Mouse (Mus musculus) limb, embryonic 14.5 days (tissue): ENCODE measurements around the gene Gipc2. TPM values are rescaled to one million over a fixed set of nuclear protein-coding genes. Genes with fewer than 3 reads are reported as not detected.

Source experiments
- ATAC-seq: fragments of 200-750 bp; cut with Nextera tagmentation; 2 replicates; pipeline ENCODE4 v1.8.0; 2017; ENCODE audit warnings: low read depth, moderate number of reproducible peaks, moderate TSS enrichment; ENCODE audit not compliant: low FRiP score
- DNase-seq: peaks from one replicate; pipeline ENCODE4 v3.0.0-alpha.2; 2015; ENCODE audit warnings: low spot score
- H3K27ac ChIP-seq: fragments of 300-500 bp; sonication (generic); replicated peaks from 2 replicates; pipeline ENCODE4 v1.5.1; 2014; ENCODE audit warnings: low read depth, mild to moderate bottlenecking, low read length, moderate library complexity, mixed read lengths
- H3K27me3 ChIP-seq: fragments of 300-500 bp; sonication (generic); 2 replicates; pipeline ENCODE4 v1.6.1; 2014; ENCODE audit warnings: low read length, mixed read lengths; ENCODE audit not compliant: control insufficient read depth, insufficient read depth
- H3K36me3 ChIP-seq: fragments of 300-500 bp; sonication (generic); 2 replicates; pipeline ENCODE4 v1.6.1; 2014; ENCODE audit warnings: mild to moderate bottlenecking, low read length, moderate library complexity, mixed read lengths; ENCODE audit not compliant: control insufficient read depth, insufficient read depth
- H3K4me1 ChIP-seq: fragments of 300-500 bp; sonication (generic); 2 replicates; pipeline ENCODE4 v1.6.1; 2014; ENCODE audit warnings: antibody characterized with exemption, low read length, mixed read lengths; ENCODE audit not compliant: control insufficient read depth, insufficient read depth
- H3K4me2 ChIP-seq: fragments of 300-500 bp; sonication (generic); replicated peaks from 2 replicates; pipeline ENCODE4 v1.6.1; 2014; ENCODE audit warnings: low read depth, mild to moderate bottlenecking, low read length, moderate library complexity; ENCODE audit not compliant: severe bottlenecking
- H3K4me3 ChIP-seq: fragments of 300-500 bp; sonication (generic); replicated peaks from 2 replicates; pipeline ENCODE4 v1.5.1; 2014; ENCODE audit warnings: low read length
- H3K9ac ChIP-seq: fragments of 300-500 bp; sonication (generic); 2 replicates; pipeline ENCODE4 v1.6.1; 2014; ENCODE audit warnings: mild to moderate bottlenecking, low read depth, low read length, moderate library complexity; ENCODE audit not compliant: severe bottlenecking
- H3K9me3 ChIP-seq: fragments of 300-500 bp; sonication (generic); 2 replicates; pipeline ENCODE4 v1.6.1; 2016; ENCODE audit warnings: low read length; ENCODE audit not compliant: control insufficient read depth
- POLR2A ChIP-seq: fragments of 200-500 bp; IDR thresholded peaks from 2 replicates; pipeline ENCODE4 v1.8.0; 2012; ENCODE audit warnings: inconsistent platforms, mild to moderate bottlenecking, moderate library complexity, borderline replicate concordance; ENCODE audit not compliant: insufficient read depth, insufficient read length; ENCODE audit errors: extremely low read depth
- WGBS: fragments of 180-500 bp; shearing (Covaris S2); extraction: QIAGEN DNeasy Blood & Tissue Kit; methylation state at CpG from one replicate; pipeline ENCODE4 v1.1.7; 2014; 5-methylcytosine and 5-hydroxymethylcytosine counted together
- polyA plus RNA-seq, 2 experiments: library from polyadenylated mRNA; depleted of rRNA in 1 of 2; stranded (reverse) in 1 of 2; unstranded in 1 of 2; fragments of >200 nt; fragmentation: Nextera tagmentation in 1 of 2; extraction: Ambion mirVana in 1 of 2; gene quantifications; 2 replicates each; pipeline versions ENCODE4 v1.2.1 to v1.2.3; 2012 to 2014

Gipc2 gene
- polyA plus RNA-seq, 2 experiments: 2.6 to 4.3 TPM

GRCm38 (mm10) chr3:152193635-152194097 lies 27.6 kb upstream of the Gipc2 start:
- H3K9me3 ChIP-seq: no peaks in the 10 kb centered on the region
- TF ChIP-seq POLR2A: peak; percentile 89; the same call in 1 of the 2 replicates
- H3K27ac ChIP-seq: peak overlapping the region; percentile 90
- WGBS: under 1% methylated on average over 17 of the region's 17 CpGs
- H3K4me1 ChIP-seq: peaks cover 10% of the 10 kb centered on the region
- no peaks in the 10 kb centered on the region for H3K36me3 ChIP-seq
- peak; percentile 95 for ATAC-seq
- H3K27me3 ChIP-seq: no peaks in the 10 kb centered on the region
- peak overlapping the region; percentile 56 for H3K4me3 ChIP-seq
- H3K4me2 ChIP-seq: peak overlapping the region; percentile 57
- H3K9ac ChIP-seq: peak overlapping the region; percentile 65
- peak; percentile 98 for DNase-seq

DNA sequence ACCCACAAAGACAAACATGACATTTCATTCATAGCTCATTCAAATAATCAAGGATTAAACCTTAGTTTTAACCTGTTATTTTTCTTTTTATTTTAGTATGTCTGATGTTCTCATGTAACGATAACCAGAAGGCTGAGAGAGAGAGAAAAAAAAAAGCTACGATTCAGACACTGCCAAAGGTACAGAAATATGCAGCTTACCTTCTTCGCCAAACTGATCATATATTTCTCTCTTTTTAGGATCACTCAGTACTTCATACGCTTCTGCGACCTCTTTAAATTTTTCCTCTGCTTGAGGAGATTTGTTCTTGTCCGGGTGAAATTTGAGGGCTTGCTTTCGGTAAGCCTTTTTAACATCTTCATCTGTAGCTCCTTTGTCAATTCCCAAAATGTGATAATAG lies 27.1 kb upstream of the Gipc2 start:
- peaks cover 11% of the 10 kb centered on the region for H3K4me1 ChIP-seq
- no peaks in the 10 kb centered on the region for H3K27me3 ChIP-seq
- peak overlapping the region; percentile 90 for H3K27ac ChIP-seq
- ATAC-seq (no peak), DNase-seq (no peak)
- 5% methylated on average over 7 of the region's 7 CpGs for WGBS
- no peak for TF ChIP-seq POLR2A
- H3K4me3 ChIP-seq: peak overlapping the region; percentile 56
- H3K4me2 ChIP-seq: peak overlapping the region; percentile 57
- no peaks in the 10 kb centered on the region for H3K9me3 ChIP-seq
- H3K36me3 ChIP-seq: no peaks in the 10 kb centered on the region
- peak overlapping the region; percentile 65 for H3K9ac ChIP-seq

DNA sequence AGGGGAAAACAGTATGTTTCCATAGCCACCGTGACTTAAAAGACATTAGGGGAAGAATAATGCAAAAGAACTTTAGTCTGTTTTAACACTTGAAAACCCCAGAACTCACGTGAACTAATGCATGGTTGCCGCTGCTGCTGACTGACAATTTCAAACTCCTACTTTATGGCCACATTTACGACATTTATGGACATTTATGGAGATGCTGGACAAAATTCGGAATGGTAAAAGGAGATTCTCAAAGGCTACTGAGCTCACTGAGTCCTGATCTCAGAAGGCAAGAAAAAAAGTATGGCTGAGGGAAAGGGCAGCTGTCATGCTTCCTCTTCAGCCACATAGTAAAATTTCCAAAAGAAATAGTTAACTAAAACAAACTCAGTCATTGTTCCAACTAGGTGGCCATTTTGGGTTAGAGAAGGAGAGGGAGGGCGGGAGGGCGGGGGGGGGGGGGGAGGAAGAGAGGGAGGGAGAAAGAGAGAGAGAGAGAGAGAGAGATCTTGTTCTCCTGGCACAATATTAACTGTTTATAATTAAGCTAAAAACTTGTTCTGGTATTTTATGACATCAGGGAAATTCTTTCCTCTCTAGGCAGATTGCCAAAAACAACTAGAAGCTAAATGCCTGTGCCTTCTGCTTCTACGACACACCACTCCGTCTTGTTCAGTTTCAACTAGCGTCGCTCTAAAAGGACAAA lies 26.4 kb upstream of the Gipc2 start:
- WGBS: 6% methylated on average over 11 of the region's 11 CpGs
- Histone ChIP-seq H3K27ac (peak overlapping the region; percentile 88), H3K9me3 (no peaks in the 10 kb centered on the region), H3K9ac (peak overlapping the region; percentile 67), H3K4me2 (peak overlapping the region; percentile 62), H3K4me3 (peak overlapping the region; percentile 56), H3K27me3 (no peaks in the 10 kb centered on the region), H3K4me1 (peaks cover 11% of the 10 kb centered on the region), H3K36me3 (no peaks in the 10 kb centered on the region)
- DNase-seq (peak; percentile 80), ATAC-seq (peak; percentile 23)
- no peak for TF ChIP-seq POLR2A

GRCm38 (mm10) chr3:152191791-152192237 lies 25.8 kb upstream of the Gipc2 start:
- Histone ChIP-seq H3K9ac (peak overlapping the region; percentile 67), H3K27me3 (no peaks in the 10 kb centered on the region), H3K4me2 (peak overlapping the region; percentile 62), H3K4me1 (peaks cover 11% of the 10 kb centered on the region), H3K4me3 (peak overlapping the region; percentile 56), H3K36me3 (no peaks in the 10 kb centered on the region; the same call in 1 of the 2 replicates), H3K27ac (peak overlapping the region; percentile 88), H3K9me3 (no peaks in the 10 kb centered on the region)
- WGBS: 3% methylated on average over 6 of the region's 6 CpGs
- DNase-seq (peak; percentile 56), ATAC-seq (peak; percentile 47; the same call in 1 of the 2 replicates)
- TF ChIP-seq POLR2A: peak; percentile 61; the same call in 1 of the 2 replicates

GRCm38 (mm10) chr3:152190679-152191477 lies 24.8 kb upstream of the Gipc2 start:
- Histone ChIP-seq H3K4me1 (peaks cover 11% of the 10 kb centered on the region), H3K27me3 (no peaks in the 10 kb centered on the region), H3K9me3 (no peaks in the 10 kb centered on the region), H3K4me2 (peak overlapping the region; percentile 62), H3K27ac (no peak overlapping the region), H3K9ac (peak overlapping the region; percentile 35; the same call in 1 of the 2 replicates), H3K4me3 (peak overlapping the region; percentile 56), H3K36me3 (peaks cover 4% of the 10 kb centered on the region; the same call in 1 of the 2 replicates)
- ATAC-seq (no peak), DNase-seq (no peak)
- TF ChIP-seq POLR2A: no peak
- WGBS: 75% methylated on average over 9 of the region's 9 CpGs
